Mouse (Mus musculus) MEL (cell line): Measurements from ENCODE around the gene Il9r.

ENCODE experiments used
- CTCF ChIP-seq, 3 experiments: IDR thresholded peaks in 2 of 3; conservative IDR thresholded peaks in 1 of 3; 2 replicates each; pipeline ENCODE4 v1.5.1; 2011 to 2012; ENCODE audit warnings: low read length in 3 of 3, low read depth in 2 of 3, mild to moderate bottlenecking in 2 of 3, improper control_type of control experiment in 1 of 3, inconsistent platforms in 1 of 3, mixed read lengths in 1 of 3, moderate library complexity in 1 of 3; ENCODE audit not compliant: control insufficient read depth in 1 of 3, insufficient read depth in 1 of 3, poor library complexity in 1 of 3, severe bottlenecking in 1 of 3
- ELF1 ChIP-seq: IDR thresholded peaks from 2 replicates; pipeline ENCODE4 v1.6.1; 2014; ENCODE audit warnings: low read depth, mild to moderate bottlenecking, inconsistent platforms, low read length, improper control_type of control experiment, moderate library complexity
- EP300 ChIP-seq, 2 experiments: IDR thresholded peaks; 2 replicates each; pipeline ENCODE4 v1.6.1; 2011; ENCODE audit warnings: improper control_type of control experiment in 2 of 2, low read length in 2 of 2, low read depth in 1 of 2, mild to moderate bottlenecking in 1 of 2
- JUND ChIP-seq: IDR thresholded peaks from 2 replicates; pipeline ENCODE4 v1.6.1; 2011; ENCODE audit warnings: low read depth, mild to moderate bottlenecking, improper control_type of control experiment, low read length
- KAT2A ChIP-seq: conservative IDR thresholded peaks from 2 replicates; pipeline ENCODE4 v1.6.1; 2012; ENCODE audit warnings: low read depth, low read length, improper control_type of control experiment, inconsistent platforms
- MYC ChIP-seq: IDR thresholded peaks from 2 replicates; pipeline ENCODE4 v1.6.1; 2011; ENCODE audit warnings: low read depth, mild to moderate bottlenecking, low read length, improper control_type of control experiment, moderate library complexity
- POLR2A ChIP-seq, 2 experiments: IDR thresholded peaks; 2 replicates each; pipeline ENCODE4 v1.6.1; 2011 to 2012; ENCODE audit warnings: low read length in 2 of 2, mild to moderate bottlenecking in 2 of 2, control low read depth in 1 of 2, improper control_type of control experiment in 1 of 2, low read depth in 1 of 2, moderate library complexity in 1 of 2; ENCODE audit not compliant: control insufficient read depth in 1 of 2, insufficient read depth in 1 of 2, poor library complexity in 1 of 2
- POLR2AphosphoS2 ChIP-seq: IDR thresholded peaks from 2 replicates; pipeline ENCODE4 v1.6.1; 2011; ENCODE audit warnings: low read length, improper control_type of control experiment
- RCOR1 ChIP-seq: IDR thresholded peaks from 2 replicates; pipeline ENCODE4 v1.6.1; 2012; ENCODE audit warnings: low read depth, mild to moderate bottlenecking, inconsistent platforms, low read length, improper control_type of control experiment
- TAL1 ChIP-seq: IDR thresholded peaks from 2 replicates; pipeline ENCODE4 v1.6.1; 2012; ENCODE audit warnings: mild to moderate bottlenecking, inconsistent platforms, low read length, moderate library complexity, mixed read lengths
- UBTF ChIP-seq: IDR thresholded peaks from 2 replicates; pipeline ENCODE4 v1.6.1; 2012; ENCODE audit warnings: low read depth, mild to moderate bottlenecking, inconsistent platforms, low read length, improper control_type of control experiment, moderate library complexity, borderline replicate concordance; ENCODE audit not compliant: insufficient read depth

DNA sequence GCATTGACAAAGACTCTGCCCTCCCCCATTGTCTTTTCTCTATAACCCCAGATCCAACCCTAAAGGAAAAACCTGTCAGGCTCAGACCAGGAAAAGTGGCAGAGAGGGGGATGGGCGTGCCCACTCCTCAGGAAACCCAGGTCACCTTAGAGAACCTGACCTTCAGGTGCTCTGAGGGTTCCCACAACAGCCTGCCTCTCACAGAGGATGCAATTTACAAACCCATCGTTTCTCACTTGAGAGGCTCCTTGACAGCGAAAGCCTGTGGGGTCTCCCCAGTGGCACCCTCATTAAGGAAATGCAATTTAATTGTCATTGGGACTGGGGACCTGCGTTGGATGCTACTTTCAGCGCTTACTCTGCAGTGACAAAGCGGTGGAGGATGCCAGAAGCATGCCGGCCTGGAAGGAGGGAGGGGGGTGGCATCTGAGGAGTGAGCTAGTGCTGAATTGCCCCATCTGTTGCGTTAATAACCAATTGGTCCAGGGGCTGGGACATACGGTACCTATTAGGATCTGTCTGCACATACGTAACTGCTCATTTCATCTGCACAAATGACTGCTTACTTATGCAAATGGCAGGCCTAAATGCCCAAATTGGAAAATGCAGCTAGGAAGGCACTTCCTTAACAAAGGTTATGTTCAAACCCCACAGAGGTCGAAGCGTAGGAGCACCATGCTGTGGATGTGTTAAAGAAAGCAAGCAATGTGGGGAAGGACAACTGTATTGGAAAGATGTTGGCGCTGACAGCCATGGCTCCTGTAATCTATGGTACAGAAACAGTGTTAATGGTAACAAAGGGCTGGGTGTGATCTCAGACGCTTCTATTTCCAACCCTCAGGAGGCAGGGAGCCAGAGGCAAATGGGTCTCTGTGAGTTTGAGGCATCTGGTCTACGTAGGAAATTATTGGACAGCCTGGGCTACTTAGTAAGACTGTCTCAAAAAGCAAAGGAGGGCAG, 58.2 kb downstream of the Il9r start:
- TF ChIP-seq CTCF (IDR thresholded peaks at IDR 0.05 in 2 of 3, conservative IDR thresholded peaks at IDR 0.05 in 1 of 3; ENCODE audit: control insufficient read depth in 1 of 3, insufficient read depth in 1 of 3, low read depth in 2 of 3, low read length in 3 of 3, poor library complexity in 1 of 3, severe bottlenecking in 1 of 3) (no peak), KAT2A (no peak), ELF1 (no peak), EP300 (IDR thresholded peaks at IDR 0.05; ENCODE audit: low read depth in 1 of 2, low read length in 2 of 2) (no peak), RCOR1 (no peak), TAL1 (no peak), JUND (no peak), UBTF (no peak), MYC (no peak), POLR2AphosphoS2 (no peak), POLR2A (IDR thresholded peaks at IDR 0.05; ENCODE audit: control insufficient read depth in 1 of 2, insufficient read depth in 1 of 2, low read depth in 1 of 2, low read length in 2 of 2, poor library complexity in 1 of 2) (no peak)
